ENCODE assay signal across 18 mouse cellular contexts in the genomic region with DNA sequence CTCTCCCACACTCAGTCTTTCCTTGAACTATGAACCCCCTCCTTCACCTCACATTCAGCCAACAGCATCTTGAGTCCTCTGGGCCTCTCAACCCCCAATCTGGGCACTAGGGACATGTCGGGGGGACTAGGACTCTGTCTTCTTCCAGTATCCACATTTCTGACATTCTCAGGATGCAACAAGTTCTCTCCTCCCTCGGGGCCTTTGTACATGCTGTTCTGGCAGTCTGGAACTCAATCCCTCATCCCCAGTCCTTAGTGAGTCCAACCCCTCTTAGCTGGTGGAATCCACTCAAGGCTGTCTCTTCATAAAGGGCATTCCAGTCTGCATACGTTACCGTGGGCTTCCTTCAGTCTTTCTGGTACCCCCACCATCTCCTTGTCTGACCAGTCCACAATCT. TPM values are rescaled to one million over a fixed set of nuclear protein-coding genes. Genes with fewer than 3 reads are reported as not detected.
"Had no signal": no experiment of that assay in that cellular context is flagged by ENCODE, and none has a peak within 500 bp of the region (broad histone marks: within the 10 kb centered on the region; RNA-seq: fewer than 3 reads in every experiment).

No protein-coding gene starts in this region.

- H3K9ac ChIP-seq: liver, embryonic 14.5 days; neural tube, embryonic 15.5 days had no signal

- H3K36me3 ChIP-seq: midbrain, embryonic 10.5 days; neural tube, embryonic 15.5 days had no signal

- DNase-seq: kidney, adult 11 months; kidney, postnatal 10 days; left cerebral cortex, postnatal 4 days; lung, adult 2 months; lung, postnatal 4 days; midbrain, embryonic 14.5 days; right cerebral cortex, adult 18-20 months; right cerebral cortex, postnatal 25 days; thymus, adult 2 months; thymus, postnatal 25 days had no signal

- H3K4me3 ChIP-seq: midbrain, embryonic 10.5 days; myocyte; neural tube, embryonic 15.5 days had no signal

- H3K9me3 ChIP-seq: midbrain, embryonic 10.5 days; neural tube, embryonic 15.5 days had no signal

- H3K27ac ChIP-seq: liver, embryonic 14.5 days; midbrain, embryonic 10.5 days; neural tube, embryonic 15.5 days; stomach, postnatal 0 days had no signal

- H3K4me2 ChIP-seq: neural tube, embryonic 15.5 days had no signal

RNA-seq across cellular contexts. Expression of a gene that starts 54.6 kb away (rescaled TPM):
- total RNA-seq: left cerebral cortex, adult 18-20 months had no signal
- polyA plus RNA-seq: kidney, embryonic 14.5 days; myocyte; small intestine, adult 2 months had no signal
